Mouse (Mus musculus): ENCODE measurements around the gene Mtap.

Mtap gene

GRCm38 (mm10) chr4:89137542-89138360 is 829 bp downstream of the Mtap start:
- peak; percentile 82 for DNase-seq (ENCODE audit: low read depth)

GRCm38 (mm10) chr4:89138361-89138651 is 1.4 kb downstream of the Mtap start:
- no peak for DNase-seq (ENCODE audit: low read depth)

DNA sequence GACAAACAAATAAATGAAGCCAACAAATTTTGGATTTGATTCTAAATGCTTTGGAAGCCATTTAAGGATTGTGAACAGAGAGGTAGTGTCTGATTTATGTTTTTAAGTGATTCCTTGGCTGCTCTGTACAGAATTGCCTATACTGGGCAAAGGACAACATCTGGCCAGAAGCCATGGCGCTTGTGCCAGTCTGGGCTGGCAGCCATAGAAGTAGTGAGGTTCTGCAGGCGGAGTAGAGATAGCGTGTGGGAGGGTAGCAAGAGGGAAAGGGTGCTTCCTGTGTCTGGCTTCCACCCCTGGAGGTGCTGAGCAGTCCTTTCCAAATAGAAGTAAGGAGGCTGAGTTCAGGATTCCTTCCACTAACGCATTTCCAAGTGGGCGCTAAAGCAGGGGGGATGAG is 3.9 kb downstream of the Mtap start:
- no peak for DNase-seq (ENCODE audit: low read depth)

DNA sequence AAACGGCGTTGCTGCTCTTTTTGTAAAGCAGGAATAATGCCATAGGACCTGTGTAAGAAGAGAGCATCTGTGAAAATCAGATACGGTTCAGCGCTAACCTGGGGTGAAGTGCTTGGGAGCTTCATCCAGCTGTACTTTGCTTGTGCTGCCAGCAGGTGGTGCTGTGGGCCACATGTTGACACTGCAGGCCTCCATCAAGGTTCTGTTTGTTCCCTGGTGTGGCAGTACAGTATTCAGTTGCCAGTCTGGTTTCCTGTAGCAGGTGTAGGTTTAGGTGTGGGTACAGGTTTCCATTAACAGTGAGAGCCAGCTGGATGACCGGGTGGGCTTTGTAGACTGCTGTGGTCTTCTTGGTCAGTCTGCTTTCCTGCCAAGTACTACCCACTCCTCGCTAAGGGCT is 8.5 kb downstream of the Mtap start:
- DNase-seq (ENCODE audit: low read depth): peak; percentile 85

- DNase-seq (ENCODE audit: low read depth): peak; percentile 77
Observed at GRCm38 (mm10) chr4:89146291-89146690, 9.4 kb downstream of the Mtap start.

GRCm38 (mm10) chr4:89149261-89149660 is 12.3 kb downstream of the Mtap start:
- DNase-seq (ENCODE audit: low read depth): no peak

GRCm38 (mm10) chr4:89161389-89161788 is 24.5 kb downstream of the Mtap start:
- DNase-seq (ENCODE audit: low read depth): no peak

GRCm38 (mm10) chr4:89162496-89162895 is 25.6 kb downstream of the Mtap start:
- DNase-seq (ENCODE audit: low read depth): no peak

DNA sequence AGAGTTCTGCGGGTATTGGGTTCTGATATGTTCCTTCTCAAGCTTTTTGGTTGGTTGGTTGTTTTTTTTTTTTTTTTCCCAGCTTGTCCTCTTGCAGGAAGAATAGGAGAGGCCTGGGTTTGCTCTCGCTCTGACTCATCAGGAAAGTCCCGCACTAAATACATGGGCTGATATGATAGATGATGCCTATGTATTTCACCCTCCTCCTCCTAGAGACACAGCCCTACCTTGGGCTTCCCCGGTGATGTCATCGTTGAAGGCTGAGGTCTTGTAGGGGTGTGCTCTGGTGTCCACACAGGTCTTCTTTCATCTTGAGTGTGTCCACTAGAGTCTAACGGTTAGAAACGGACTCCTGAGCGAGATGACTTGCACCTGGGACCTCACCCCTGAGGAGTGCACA is 26.7 kb downstream of the Mtap start:
- DNase-seq (ENCODE audit: low read depth): no peak

DNA sequence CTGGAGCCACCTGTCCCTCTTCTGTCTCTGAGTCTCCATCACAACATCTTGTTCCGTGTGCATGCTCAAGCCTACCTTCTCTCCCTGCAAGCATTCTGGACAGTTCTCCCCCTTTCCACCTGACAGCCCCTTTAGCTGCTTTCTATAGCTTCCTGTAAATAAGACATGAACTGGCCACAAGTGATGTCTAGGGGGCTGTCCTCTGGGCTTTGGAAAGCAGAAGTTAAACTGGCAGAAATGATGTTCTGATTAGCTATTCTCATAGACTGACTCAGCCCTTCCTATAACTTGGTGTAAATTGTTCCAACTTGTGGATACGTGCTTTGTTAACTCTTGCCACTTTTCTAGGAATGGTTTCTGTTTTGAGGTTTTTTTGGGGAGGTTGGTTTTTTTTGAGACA is 27.8 kb downstream of the Mtap start:
- DNase-seq (ENCODE audit: low read depth): no peak

DNA sequence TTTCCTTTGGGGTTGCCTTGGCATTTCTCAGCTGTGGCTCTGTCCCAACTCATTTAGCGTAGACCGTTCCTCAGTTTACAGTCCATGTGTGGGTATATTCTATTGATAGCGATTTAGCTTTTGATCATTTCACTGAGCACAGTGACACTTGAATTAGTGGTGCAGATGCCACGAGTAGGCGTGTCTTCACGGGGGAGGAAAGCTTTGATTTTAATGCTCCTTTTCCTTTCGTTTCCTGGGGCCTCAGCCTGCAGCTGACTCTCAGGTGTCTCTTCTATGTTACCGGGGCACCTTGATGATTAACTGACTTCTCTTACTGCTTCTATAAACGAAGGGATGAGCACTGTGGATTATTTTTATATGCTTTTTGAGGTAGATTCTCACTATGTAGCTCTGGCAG is 32.0 kb downstream of the Mtap start:
- DNase-seq (ENCODE audit: low read depth): peak; percentile 34

GRCm38 (mm10) chr4:89169739-89170138 is 32.8 kb downstream of the Mtap start:
- DNase-seq (ENCODE audit: low read depth): no peak

GRCm38 (mm10) chr4:89170931-89171330 is 34.0 kb downstream of the Mtap start:
- DNase-seq (ENCODE audit: low read depth): no peak

DNA sequence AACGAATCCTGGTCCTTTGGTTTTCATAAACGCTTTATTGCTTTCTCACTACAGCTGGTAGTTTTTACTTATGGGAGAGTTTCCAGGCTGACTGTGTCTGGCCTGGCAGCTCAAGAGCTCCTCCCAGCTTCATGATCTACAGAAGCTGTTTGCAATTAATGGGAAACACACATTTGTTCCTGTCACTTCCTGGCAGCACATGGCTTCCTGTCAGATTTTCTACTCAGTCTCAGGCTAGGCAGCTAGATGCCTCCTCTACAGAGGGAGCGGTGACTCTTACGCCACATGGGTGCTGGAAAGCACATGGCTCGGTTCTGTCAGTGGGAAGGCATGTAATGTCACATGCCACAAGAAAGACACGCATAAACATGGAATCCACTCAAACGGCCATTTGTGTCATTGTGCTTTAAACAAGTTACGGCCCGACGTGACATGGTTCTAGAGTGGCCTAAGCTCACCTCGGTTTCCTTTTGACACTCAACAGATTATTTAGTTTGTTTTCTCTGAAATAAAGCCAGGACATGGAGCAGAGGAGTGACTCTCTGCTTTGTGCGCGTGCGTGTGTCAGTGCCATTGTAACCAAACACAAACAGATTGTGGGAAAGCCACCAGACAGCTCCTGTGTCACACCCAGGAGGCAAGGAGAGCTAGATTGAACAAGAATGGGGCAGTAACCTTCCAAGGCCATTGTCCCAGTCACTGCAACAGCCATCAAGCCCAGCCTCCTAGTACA is 36.1 kb downstream of the Mtap start:
- DNase-seq (ENCODE audit: low read depth): no peak

DNA sequence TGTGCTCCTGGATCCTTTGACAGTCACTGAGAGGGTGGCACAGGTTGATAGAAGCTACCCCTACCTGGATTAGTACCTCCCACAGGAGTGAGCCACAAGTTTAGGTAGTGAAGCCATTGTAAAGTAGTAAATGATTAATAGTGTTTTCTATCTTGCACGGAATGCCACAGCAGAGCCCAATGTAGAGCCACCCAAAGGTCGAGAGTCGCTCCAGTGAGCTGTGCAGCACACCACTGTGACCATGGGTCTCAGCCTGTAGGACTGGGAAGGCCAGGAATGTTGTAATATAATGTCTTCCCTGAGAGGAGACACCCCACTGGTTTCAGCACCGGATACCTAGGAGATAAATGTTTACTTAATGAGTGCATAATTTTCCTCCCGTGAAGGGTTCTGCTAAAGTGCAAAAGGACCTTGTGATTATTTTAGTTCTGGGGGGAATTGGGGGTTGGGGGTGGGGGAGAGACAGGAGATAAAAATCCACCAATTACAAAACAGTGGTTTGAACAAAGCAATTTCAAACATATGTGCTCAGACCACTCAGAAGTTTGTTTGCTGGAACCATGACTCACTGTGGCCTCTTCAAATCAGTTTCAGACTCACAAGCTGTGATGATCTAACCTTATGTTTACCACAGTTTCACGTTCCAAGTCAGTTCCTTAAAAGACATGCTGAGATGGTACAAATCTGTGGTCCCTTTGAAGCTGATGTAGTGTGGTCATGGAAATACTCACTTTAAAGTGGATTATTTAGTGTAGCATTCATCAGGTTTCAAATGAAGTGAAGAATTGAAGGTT is 40.8 kb downstream of the Mtap start:
- no peak for DNase-seq (ENCODE audit: low read depth)

- DNase-seq (ENCODE audit: low read depth): no peak
Observed at GRCm38 (mm10) chr4:89180121-89180520, 43.2 kb downstream of the Mtap start.

- DNase-seq (ENCODE audit: low read depth): no peak
Observed at GRCm38 (mm10) chr4:89181656-89182055, 44.7 kb downstream of the Mtap start.

GRCm38 (mm10) chr4:89182486-89182885 is 45.6 kb downstream of the Mtap start:
- DNase-seq (ENCODE audit: low read depth): no peak

GRCm38 (mm10) chr4:89195481-89195880 is 58.6 kb downstream of the Mtap start:
- DNase-seq (ENCODE audit: low read depth): no peak

GRCm38 (mm10) chr4:89197128-89197527 is 60.2 kb downstream of the Mtap start:
- no peak for DNase-seq (ENCODE audit: low read depth)

GRCm38 (mm10) chr4:89200806-89201205 is 63.9 kb downstream of the Mtap start:
- DNase-seq (ENCODE audit: low read depth): no peak

GRCm38 (mm10) chr4:89209310-89209709 is 72.4 kb downstream of the Mtap start:
- no peak for DNase-seq (ENCODE audit: low read depth)

- no peak for DNase-seq (ENCODE audit: low read depth)
Observed at GRCm38 (mm10) chr4:89210314-89210713, 73.4 kb downstream of the Mtap start.

Data from naive thymus-derived CD4-positive, alpha-beta T cell, adult 2 months (primary cell).